Mouse (Mus musculus): ENCODE measurements around the gene Olfr1130.

GRCm38 (mm10) chr2:87642441-87642840 is 36.4 kb downstream of the Olfr1130 start:
- TF ChIP-seq POLR2A (IDR thresholded peaks at IDR 0.05; ENCODE audit: low read depth, low read length) (no peak), CTCF (IDR thresholded peaks at IDR 0.05; ENCODE audit: extremely low read depth, insufficient read length, insufficient replicate concordance, low read depth, low read length) (no peak)
